Mouse (Mus musculus) kidney, postnatal 4 days (tissue): Measurements from ENCODE around the gene Hnrnpa0.
"Not testable (repeated sequence)": the region's sequence is repeated elsewhere in the genome, so short reads cannot be mapped to it uniquely, and the experiment has no call there.

ENCODE experiments used
- DNase-seq, 2 experiments: peaks; one replicate each; pipeline ENCODE4 v3.0.0; 2021; ENCODE audit warnings: mixed read lengths in 2 of 2

Hnrnpa0 gene

GRCm38 (mm10) chr13:58128396-58128767, at the start of gene Hnrnpa0:
TSS of gene Hnrnpa0 (minus strand) at chr13:58128556.
- DNase-seq, result peak; percentile 96 to 98

GRCm38 (mm10) chr13:58177511-58178208, 49.3 kb upstream of the Hnrnpa0 start:
- DNase-seq, result peak; percentile 96 to 98

GRCm38 (mm10) chr13:58176105-58176504, 47.7 kb upstream of the Hnrnpa0 start:
- no peak for DNase-seq

GRCm38 (mm10) chr13:58168119-58168518, 39.8 kb upstream of the Hnrnpa0 start:
- DNase-seq, result no peak

GRCm38 (mm10) chr13:58163343-58163742, 35.0 kb upstream of the Hnrnpa0 start:
- no peak for DNase-seq

- no peak for DNase-seq
These were observed 32.4 kb upstream of the Hnrnpa0 start for GRCm38 (mm10) chr13:58160761-58161160.

GRCm38 (mm10) chr13:58158099-58158912, 29.9 kb upstream of the Hnrnpa0 start:
- peak; percentile 94 to 95 for DNase-seq

GRCm38 (mm10) chr13:58157447-58158098, 29.2 kb upstream of the Hnrnpa0 start, which contains the start of gene Idnk:
TSS of gene Idnk (plus strand) at chr13:58157649.
- peak; percentile 94 to 95 for DNase-seq

- no peak for DNase-seq
These were observed 28.7 kb upstream of the Hnrnpa0 start for GRCm38 (mm10) chr13:58157036-58157435.

GRCm38 (mm10) chr13:58156031-58156430, 27.7 kb upstream of the Hnrnpa0 start:
- no peak for DNase-seq

- no peak for DNase-seq
These were observed 22.1 kb upstream of the Hnrnpa0 start for GRCm38 (mm10) chr13:58150442-58150841.

GRCm38 (mm10) chr13:58149629-58150028, 21.3 kb upstream of the Hnrnpa0 start:
- DNase-seq, result no peak

GRCm38 (mm10) chr13:58149033-58149558, 20.7 kb upstream of the Hnrnpa0 start:
- peak; percentile 23 to 45 for DNase-seq

GRCm38 (mm10) chr13:58148256-58148831, 20.0 kb upstream of the Hnrnpa0 start:
- peak; percentile 71 to 80 for DNase-seq

- no peak for DNase-seq
These were observed 19.4 kb upstream of the Hnrnpa0 start for GRCm38 (mm10) chr13:58147760-58148159.

GRCm38 (mm10) chr13:58146603-58147002, 18.2 kb upstream of the Hnrnpa0 start:
- not testable (repeated sequence) for DNase-seq

GRCm38 (mm10) chr13:58131692-58132091, 3.3 kb upstream of the Hnrnpa0 start:
- no peak for DNase-seq

- DNase-seq, result no peak
These were observed 1.4 kb upstream of the Hnrnpa0 start for GRCm38 (mm10) chr13:58129687-58130246.

- peak; percentile 96 to 99 for DNase-seq
These were observed 664 bp upstream of the Hnrnpa0 start for GRCm38 (mm10) chr13:58128768-58129671.

GRCm38 (mm10) chr13:58127766-58128361, 492 bp downstream of the Hnrnpa0 start:
- DNase-seq, result peak; percentile 65 to 84
